Mouse (Mus musculus) lung, postnatal 4 days (tissue): Measurements from ENCODE around the gene Mmp23.

Source experiments
- DNase-seq, 2 experiments: peaks; one replicate each; pipeline ENCODE4 v3.0.0; 2021

Gene Mmp23

GRCm38 (mm10) chr4:155601091-155601996, 51.8 kb downstream of the Mmp23 start, which contains the start of gene Slc35e2:
Gene Slc35e2 (plus strand): TSS chr4:155601416.
- peak; percentile 93 to 94 for DNase-seq
